Mouse (Mus musculus) liver, postnatal 0 days (tissue): ENCODE measurements at regions not wholly inside any gene's neighbourhood (a gene's known extent, or its start where the extent isn't known, plus 50 kb on each side); places are given as distances from the start of the nearest gene placed in this dataset.

Experiments used
- ATAC-seq: fragments of 200-750 bp; cut with Nextera tagmentation; 2 replicates; pipeline ENCODE4 v1.8.0; 2017; ENCODE audit warnings: mild to moderate bottlenecking, moderate library complexity
- DNase-seq: peaks from one replicate; pipeline ENCODE4 v3.0.0-alpha.2; 2016
- H3K27ac ChIP-seq: fragments of 300-500 bp; sonication (generic); 2 replicates; pipeline ENCODE4 v1.5.1; 2014; ENCODE audit warnings: antibody characterized with exemption, moderate library complexity, mild to moderate bottlenecking, low read depth
- H3K27me3 ChIP-seq: fragments of 300-500 bp; sonication (generic); 2 replicates; pipeline ENCODE4 v1.6.1; 2014; ENCODE audit warnings: low read length, control low read depth, mixed read lengths; ENCODE audit not compliant: insufficient read depth
- H3K36me3 ChIP-seq: fragments of 300-500 bp; sonication (generic); replicated peaks from 2 replicates; pipeline ENCODE4 v1.6.1; 2014; ENCODE audit warnings: mild to moderate bottlenecking, control low read depth, low read length, moderate library complexity, mixed read lengths; ENCODE audit not compliant: insufficient read depth
- H3K4me1 ChIP-seq: fragments of 300-500 bp; sonication (generic); 2 replicates; pipeline ENCODE4 v1.6.1; 2014; ENCODE audit warnings: antibody characterized with exemption, mild to moderate bottlenecking, control low read depth; ENCODE audit not compliant: insufficient read depth
- H3K4me2 ChIP-seq: fragments of 300-500 bp; sonication (generic); 2 replicates; pipeline ENCODE4 v1.6.1; 2014; ENCODE audit warnings: low read depth, mild to moderate bottlenecking, low read length, moderate library complexity, mixed read lengths
- H3K4me3 ChIP-seq: fragments of 300-500 bp; sonication (generic); 2 replicates; pipeline ENCODE4 v1.5.1; 2014; ENCODE audit warnings: low read depth, low read length
- H3K9ac ChIP-seq: fragments of 300-500 bp; sonication (generic); replicated peaks from 2 replicates; pipeline ENCODE4 v1.6.1; 2014; ENCODE audit warnings: mild to moderate bottlenecking, moderate library complexity
- H3K9me3 ChIP-seq: fragments of 300-500 bp; sonication (generic); 2 replicates; pipeline ENCODE4 v1.6.1; 2016; ENCODE audit warnings: mild to moderate bottlenecking, control low read depth, low read length, mixed read lengths
- CTCF ChIP-seq: sonication (generic); IDR thresholded peaks from 2 replicates; pipeline ENCODE4 v1.5.1; 2016; ENCODE audit warnings: antibody characterized with exemption, low read depth
- EP300 ChIP-seq: IDR thresholded peaks from 2 replicates; pipeline ENCODE4 v1.6.1; 2016; ENCODE audit warnings: antibody characterized with exemption, low read depth, mild to moderate bottlenecking
- WGBS: fragments of 180-500 bp; shearing (Covaris S2); extraction: QIAGEN DNeasy Blood & Tissue Kit; methylation state at CpG from one replicate; pipeline ENCODE4 v1.1.7; 2014; ENCODE audit not compliant: insufficient replicate concordance; 5-methylcytosine and 5-hydroxymethylcytosine counted together

GRCm38 (mm10) chr6:103366782-103367491 is 143.4 kb upstream of the Chl1 start:
- H3K9ac ChIP-seq: no peak overlapping the region

GRCm38 (mm10) chr6:103374956-103375355 is 135.4 kb upstream of the Chl1 start:
- TF ChIP-seq EP300: no peak
- TF ChIP-seq CTCF: no peak
- no peaks in the 10 kb centered on the region for H3K4me1 ChIP-seq
- H3K36me3 ChIP-seq: no peaks in the 10 kb centered on the region
- no peak overlapping the region for H3K27ac ChIP-seq
- DNase-seq: no peak
- H3K27me3 ChIP-seq: no peaks in the 10 kb centered on the region
- H3K4me3 ChIP-seq: no peak overlapping the region
- H3K9ac ChIP-seq: no peak overlapping the region
- 75% methylated on average over 7 of the region's 7 CpGs for WGBS
- ATAC-seq: no peak
- no peak overlapping the region for H3K4me2 ChIP-seq
- H3K9me3 ChIP-seq: no peaks in the 10 kb centered on the region

More at GRCm38 (mm10) chr6:103366782-103367491, 143.4 kb upstream of the Chl1 start:
- ATAC-seq (no peak), DNase-seq (no peak)
- Histone ChIP-seq H3K27me3 (no peaks in the 10 kb centered on the region), H3K9me3 (no peaks in the 10 kb centered on the region), H3K4me2 (no peak overlapping the region), H3K27ac (no peak overlapping the region), H3K4me1 (no peaks in the 10 kb centered on the region), H3K36me3 (no peaks in the 10 kb centered on the region), H3K4me3 (no peak overlapping the region)
- 56% methylated on average over 2 of the region's 2 CpGs for WGBS
- TF ChIP-seq EP300 (no peak), CTCF (no peak)

GRCm38 (mm10) chr6:103377277-103377676 is 133.1 kb upstream of the Chl1 start:
- no peaks in the 10 kb centered on the region for H3K4me1 ChIP-seq
- H3K4me3 ChIP-seq: no peak overlapping the region
- no peak overlapping the region for H3K4me2 ChIP-seq
- no peaks in the 10 kb centered on the region for H3K36me3 ChIP-seq
- H3K27ac ChIP-seq: no peak overlapping the region
- H3K27me3 ChIP-seq: no peaks in the 10 kb centered on the region
- TF ChIP-seq CTCF: no peak
- no peak for TF ChIP-seq EP300
- DNase-seq (no peak), ATAC-seq (no peak)
- H3K9ac ChIP-seq: no peak overlapping the region
- 76% methylated on average over 1 of the region's 1 CpGs for whole genome bisulfite sequencing
- no peaks in the 10 kb centered on the region for H3K9me3 ChIP-seq

- Histone ChIP-seq H3K27ac (no peak overlapping the region), H3K9ac (no peak overlapping the region), H3K36me3 (no peaks in the 10 kb centered on the region), H3K4me3 (no peak overlapping the region), H3K4me2 (no peak overlapping the region), H3K4me1 (no peaks in the 10 kb centered on the region), H3K9me3 (no peaks in the 10 kb centered on the region), H3K27me3 (no peaks in the 10 kb centered on the region)
- ATAC-seq (no peak), DNase-seq (no peak)
- TF ChIP-seq EP300 (no peak), CTCF (no peak)
Measured at GRCm38 (mm10) chr6:103378047-103378446, 132.3 kb upstream of the Chl1 start.

GRCm38 (mm10) chr6:103381030-103381429 is 129.4 kb upstream of the Chl1 start:
- 74% methylated on average over 1 of the region's 1 CpGs for WGBS
- Histone ChIP-seq H3K27ac (no peak overlapping the region), H3K4me1 (no peaks in the 10 kb centered on the region), H3K4me2 (no peak overlapping the region), H3K36me3 (no peaks in the 10 kb centered on the region), H3K4me3 (no peak overlapping the region), H3K27me3 (no peaks in the 10 kb centered on the region), H3K9me3 (no peaks in the 10 kb centered on the region), H3K9ac (no peak overlapping the region)
- TF ChIP-seq CTCF: no peak
- TF ChIP-seq EP300: no peak
- no peak for DNase-seq
- no peak for ATAC-seq

GRCm38 (mm10) chr6:103381930-103382329 is 128.5 kb upstream of the Chl1 start:
- 74% methylated on average over 2 of the region's 2 CpGs for WGBS
- no peak for ATAC-seq
- Histone ChIP-seq H3K4me3 (no peak overlapping the region), H3K27me3 (no peaks in the 10 kb centered on the region), H3K4me1 (no peaks in the 10 kb centered on the region), H3K36me3 (no peaks in the 10 kb centered on the region), H3K9me3 (no peaks in the 10 kb centered on the region), H3K9ac (no peak overlapping the region), H3K27ac (no peak overlapping the region), H3K4me2 (no peak overlapping the region)
- TF ChIP-seq EP300: no peak
- TF ChIP-seq CTCF: no peak
- no peak for DNase-seq
